Mouse (Mus musculus) heart, postnatal 0 days (tissue): ENCODE data around the gene Anpep. TPM values are rescaled to one million over a fixed set of nuclear protein-coding genes. Genes with fewer than 3 reads are reported as not detected.

Source experiments
- ATAC-seq: fragments of 200-750 bp; cut with Nextera tagmentation; 2 replicates; pipeline ENCODE4 v1.8.0; 2017; ENCODE audit warnings: low read depth, moderate number of reproducible peaks, moderate library complexity; ENCODE audit not compliant: insufficient read depth
- DNase-seq: peaks from one replicate; pipeline ENCODE4 v3.0.0-alpha.2; 2016; ENCODE audit warnings: low spot score
- H3K27ac ChIP-seq: fragments of 300-500 bp; sonication (generic); 2 replicates; pipeline ENCODE4 v1.5.1; 2014; ENCODE audit warnings: low read depth, mild to moderate bottlenecking
- H3K27me3 ChIP-seq: fragments of 300-500 bp; sonication (generic); 2 replicates; pipeline ENCODE4 v1.6.1; 2014; ENCODE audit warnings: low read length, mixed read lengths; ENCODE audit not compliant: control insufficient read depth, insufficient read depth
- H3K36me3 ChIP-seq: fragments of 300-500 bp; sonication (generic); replicated peaks from 2 replicates; pipeline ENCODE4 v1.6.1; 2014; ENCODE audit warnings: low read length, mixed read lengths; ENCODE audit not compliant: control insufficient read depth, insufficient read depth
- H3K4me1 ChIP-seq: fragments of 300-500 bp; sonication (generic); 2 replicates; pipeline ENCODE4 v1.6.1; 2014; ENCODE audit warnings: antibody characterized with exemption; ENCODE audit not compliant: control insufficient read depth, insufficient read depth
- H3K4me2 ChIP-seq: fragments of 300-500 bp; sonication (generic); 2 replicates; pipeline ENCODE4 v1.6.1; 2014; ENCODE audit warnings: low read depth, mild to moderate bottlenecking, low read length, moderate library complexity
- H3K4me3 ChIP-seq: fragments of 300-500 bp; sonication (generic); 2 replicates; pipeline ENCODE4 v1.5.1; 2014; ENCODE audit warnings: low read depth, low read length
- H3K9ac ChIP-seq: fragments of 300-500 bp; sonication (generic); replicated peaks from 2 replicates; pipeline ENCODE4 v1.6.1; 2014; ENCODE audit warnings: low read depth, low read length, mixed read lengths
- H3K9me3 ChIP-seq: fragments of 300-500 bp; sonication (generic); replicated peaks from 2 replicates; pipeline ENCODE4 v1.6.1; 2016; ENCODE audit warnings: low read length; ENCODE audit not compliant: control insufficient read depth
- CTCF ChIP-seq: IDR thresholded peaks from 2 replicates; pipeline ENCODE4 v1.5.1; 2016; ENCODE audit warnings: antibody characterized with exemption, control low read depth, low read depth
- EP300 ChIP-seq: IDR thresholded peaks from 2 replicates; pipeline ENCODE4 v1.6.1; 2016; ENCODE audit warnings: antibody characterized with exemption, low read depth
- WGBS: fragments of 180-500 bp; shearing (Covaris S2); extraction: QIAGEN DNeasy Blood & Tissue Kit; methylation state at CpG from one replicate; pipeline ENCODE4 v1.1.7; 2014; 5-methylcytosine and 5-hydroxymethylcytosine counted together
- polyA plus RNA-seq: library from polyadenylated mRNA; unstranded; fragments of >200 nt; fragmentation: Nextera tagmentation; extraction: Ambion mirVana; gene quantifications from 2 replicates; pipeline ENCODE4 v1.2.1, GENCODE M21; 2015
- total RNA-seq: library from RNA; depleted of rRNA; stranded (reverse); fragments of >200 nt; gene quantifications from 2 replicates; pipeline ENCODE4 v1.2.3, GENCODE M21; 2014; ENCODE audit warnings: low replicate concordance

The Anpep gene
- total and polyA plus RNA-seq, 2 experiments from 2014 or later, result 6.9 to 15.6 TPM

DNA sequence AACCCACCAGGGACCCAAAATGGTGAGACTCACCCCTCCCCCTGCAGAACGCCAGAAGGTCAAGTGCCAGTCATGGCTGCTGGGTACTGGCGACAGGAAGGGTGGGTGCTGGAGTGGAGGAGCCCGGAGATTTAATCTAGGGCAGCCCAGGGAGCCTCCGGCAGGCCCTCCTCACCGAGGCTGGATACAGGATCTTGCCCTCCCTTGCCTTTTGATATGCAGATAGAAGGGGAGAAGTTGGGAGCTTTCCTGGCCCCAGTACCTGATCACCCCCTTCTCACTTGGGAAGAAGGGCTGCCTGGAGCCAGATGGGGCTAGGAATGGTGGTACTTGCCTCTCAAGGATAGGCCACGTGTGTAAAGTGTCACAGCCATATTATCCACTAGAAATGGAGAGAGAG, 42.5 kb downstream of the Anpep start:
- DNase-seq, result no peak
- ATAC-seq, result no peak
- H3K27ac ChIP-seq, result no peak overlapping the region
- H3K9me3 ChIP-seq, result no peaks in the 10 kb centered on the region
- H3K9ac ChIP-seq, result no peak overlapping the region
- no peak overlapping the region for H3K4me2 ChIP-seq
- H3K4me1 ChIP-seq, result peaks cover 9% of the 10 kb centered on the region; the same call in 1 of the 2 replicates
- H3K36me3 ChIP-seq, result no peaks in the 10 kb centered on the region
- no peaks in the 10 kb centered on the region for H3K27me3 ChIP-seq
- 12% methylated on average over 6 of the region's 6 CpGs for WGBS
- TF ChIP-seq CTCF, result no peak
- no peak for TF ChIP-seq EP300
- no peak overlapping the region for H3K4me3 ChIP-seq

DNA sequence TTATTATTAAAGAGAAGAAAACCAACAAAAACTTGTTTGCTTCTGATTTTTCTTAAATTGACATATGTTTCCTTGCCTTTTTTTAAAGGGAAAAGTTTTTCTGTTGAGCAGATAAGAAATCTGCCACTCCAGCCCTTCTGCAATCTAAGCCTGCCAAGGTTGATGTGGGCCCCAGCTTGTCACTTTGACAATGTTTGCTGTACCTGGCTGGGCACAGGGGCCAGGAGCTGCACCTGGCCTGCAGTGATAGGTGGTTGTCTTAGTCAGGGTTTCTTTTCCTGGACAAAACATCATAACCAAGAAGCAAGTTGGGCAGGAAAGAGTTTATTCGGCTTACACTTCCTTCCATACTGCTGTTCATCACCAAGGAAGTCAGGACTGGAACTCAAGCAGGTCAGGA, 47.5 kb downstream of the Anpep start:
- no peak overlapping the region for H3K9ac ChIP-seq
- H3K4me2 ChIP-seq, result no peak overlapping the region
- peaks cover 22% of the 10 kb centered on the region for H3K27me3 ChIP-seq
- H3K4me3 ChIP-seq, result no peak overlapping the region
- no peaks in the 10 kb centered on the region for H3K9me3 ChIP-seq
- TF ChIP-seq CTCF (no peak), EP300 (no peak)
- no peaks in the 10 kb centered on the region for H3K36me3 ChIP-seq
- no peak for DNase-seq
- WGBS, result 66% methylated on average over 1 of the region's 1 CpGs
- H3K27ac ChIP-seq, result no peak overlapping the region
- H3K4me1 ChIP-seq, result peaks cover 3% of the 10 kb centered on the region; the same call in 1 of the 2 replicates
- no peak for ATAC-seq

DNA sequence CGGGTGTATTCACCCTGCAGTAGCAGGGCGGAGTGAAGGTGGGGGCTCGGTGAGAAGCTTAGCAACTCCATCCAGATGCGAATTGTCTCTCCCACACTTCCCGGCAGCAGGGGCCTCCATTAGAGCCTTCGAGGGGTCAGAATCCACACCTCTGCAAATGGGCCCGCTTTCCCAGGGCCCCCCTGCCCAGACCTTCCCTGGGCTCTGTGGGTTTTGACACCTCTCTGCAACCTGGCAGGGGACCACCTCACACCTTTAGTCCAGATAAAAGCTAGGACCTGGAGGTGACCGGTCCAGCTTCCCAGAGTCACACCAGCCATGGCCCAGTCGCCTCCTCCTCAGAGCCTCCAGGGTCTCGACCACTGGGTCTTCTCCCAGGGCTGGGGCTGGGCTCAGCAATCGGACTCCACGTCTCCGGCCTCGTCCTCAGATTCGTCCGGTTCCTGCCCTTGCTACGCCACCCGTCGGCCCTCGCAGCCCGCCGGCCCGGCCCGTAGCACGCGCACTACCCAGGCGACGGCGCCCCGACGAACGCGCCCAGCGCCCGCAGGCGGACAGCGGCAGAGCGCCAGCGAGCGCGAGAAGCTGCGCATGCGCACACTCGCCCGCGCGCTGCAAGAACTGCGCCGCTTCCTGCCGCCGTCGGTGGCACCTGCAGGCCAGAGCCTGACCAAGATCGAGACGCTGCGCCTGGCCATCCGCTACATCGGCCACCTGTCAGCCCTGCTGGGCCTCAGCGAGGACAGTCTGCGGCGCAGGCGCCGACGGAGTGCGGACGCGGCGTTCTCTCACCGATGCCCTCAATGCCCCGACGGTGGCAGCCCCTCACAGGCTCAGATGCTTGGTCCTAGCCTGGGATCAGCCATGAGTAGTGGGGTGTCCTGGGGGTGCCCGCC, 50.0 kb downstream of the Anpep start, which contains the start of gene Mesp2:
TSS of gene Mesp2 (plus strand) at position 117 of the 896 bp plus-strand sequence.
- no peak within 1 kb of the TSS for H3K9ac ChIP-seq
- 11% methylated on average over 71 of the region's 71 CpGs for WGBS
- H3K27me3 ChIP-seq, result peaks cover 22% of the 10 kb centered on the region
- DNase-seq (peak; percentile 56), ATAC-seq (peak; percentile 63)
- H3K27ac ChIP-seq, result no peak within 1 kb of the TSS
- H3K4me3 ChIP-seq, result peak within 1 kb of the TSS; percentile 19
- H3K9me3 ChIP-seq, result no peaks in the 10 kb centered on the region
- peak within 1 kb of the TSS; percentile 50 for H3K4me2 ChIP-seq
- H3K36me3 ChIP-seq, result no peaks in the 10 kb centered on the region
- no peak for TF ChIP-seq CTCF
- TF ChIP-seq EP300, result no peak
- H3K4me1 ChIP-seq, result no peaks in the 10 kb centered on the region

DNA sequence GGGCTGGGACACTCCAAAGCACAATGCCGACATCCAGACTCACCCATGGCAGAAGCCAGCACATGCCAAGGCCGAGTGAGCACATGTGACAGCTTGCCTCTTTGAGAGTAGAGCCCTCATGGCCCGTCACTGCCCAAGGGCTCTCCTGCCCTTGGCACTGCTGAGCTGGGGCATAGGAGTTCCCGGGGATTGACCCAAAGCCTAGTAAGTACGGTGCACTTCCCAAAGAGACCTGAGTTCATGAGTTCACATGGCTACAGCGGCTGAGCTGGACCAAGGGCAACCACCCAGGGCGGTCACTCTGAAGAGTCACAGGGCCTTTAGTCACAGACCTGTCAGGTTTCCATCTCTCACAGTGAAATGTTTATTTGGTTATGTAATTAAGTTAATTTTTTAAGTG, 52.3 kb downstream of the Anpep start:
- H3K27ac ChIP-seq, result no peak overlapping the region
- 85% methylated on average over 7 of the region's 7 CpGs for WGBS

DNA sequence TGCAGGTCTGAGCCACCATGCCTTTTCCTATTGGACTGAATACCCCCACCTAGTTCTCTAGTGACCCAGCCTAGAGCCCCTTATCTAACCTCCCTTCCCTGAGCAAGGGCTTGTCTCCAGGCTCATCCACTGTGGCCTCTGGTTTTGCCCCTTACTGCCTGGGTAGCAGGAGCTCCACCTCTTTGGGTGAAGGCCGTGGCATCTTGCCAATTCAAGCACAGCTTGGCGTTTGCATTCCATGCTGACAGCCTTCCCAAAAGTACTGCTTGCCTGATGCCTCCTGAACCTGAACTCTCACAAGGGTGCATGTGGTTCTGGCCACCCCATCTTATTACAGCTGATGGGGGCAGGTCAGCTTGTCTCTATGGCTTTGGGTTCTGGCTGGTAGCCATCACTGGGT, 57.0 kb downstream of the Anpep start:
- H3K27me3 ChIP-seq, result no peaks in the 10 kb centered on the region
- 18% methylated on average over 2 of the region's 2 CpGs for WGBS
- ATAC-seq, result peak; percentile 18; the same call in 1 of the 2 replicates

More for the DNA sequence above, 52.3 kb downstream of the Anpep start:
- DNase-seq (no peak), ATAC-seq (no peak)
- TF ChIP-seq EP300, result no peak
- TF ChIP-seq CTCF, result no peak
- Histone ChIP-seq H3K4me2 (no peak overlapping the region), H3K27me3 (peaks cover 22% of the 10 kb centered on the region), H3K4me1 (no peaks in the 10 kb centered on the region), H3K4me3 (no peak overlapping the region), H3K9ac (no peak overlapping the region), H3K36me3 (no peaks in the 10 kb centered on the region), H3K9me3 (no peaks in the 10 kb centered on the region)

More for the DNA sequence above, 57.0 kb downstream of the Anpep start:
- peak; percentile 67 for DNase-seq
- H3K36me3 ChIP-seq, result no peaks in the 10 kb centered on the region
- H3K9me3 ChIP-seq, result no peaks in the 10 kb centered on the region
- no peak overlapping the region for H3K27ac ChIP-seq
- no peak overlapping the region for H3K4me2 ChIP-seq
- no peak overlapping the region for H3K4me3 ChIP-seq
- H3K4me1 ChIP-seq, result no peaks in the 10 kb centered on the region
- no peak overlapping the region for H3K9ac ChIP-seq
- TF ChIP-seq CTCF, result no peak
- no peak for TF ChIP-seq EP300
